ENCODE assay signal across 10 mouse cellular contexts in genomic region chr2:79429108-79429507, GRCm38 (mm10). TPM values are rescaled to one million over a fixed set of nuclear protein-coding genes. Genes with fewer than 3 reads are reported as not detected.
A peak's percentile ranks its signal among the peaks of the same experiment; 100 is the strongest.
DNase-seq lines count a peak whose midpoint lies in the region; ATAC-seq and TF ChIP-seq lines count a peak whose summit lies in the region.
"Had no signal": no experiment of that assay in that cellular context is flagged by ENCODE, and none has a peak within 500 bp of the region (broad histone marks: within the 10 kb centered on the region; RNA-seq: fewer than 3 reads in every experiment).

No protein-coding gene starts in this region.

- H3K27ac ChIP-seq in heart, embryonic 12.5 days (ENCODE audit: poor library complexity, severe bottlenecking), result no peak overlapping the region
- H3K27ac ChIP-seq in cortical plate, adult 2 months (ENCODE audit: insufficient read depth, low read length), result no peak overlapping the region
- no peak overlapping the region for H3K27ac ChIP-seq in hindbrain, embryonic 16.5 days (ENCODE audit: low read depth, low read length)
- no peak overlapping the region for H3K27ac ChIP-seq in midbrain, embryonic 12.5 days (replicated peaks)

- peak overlapping the region; percentile 62; the same call in 1 of the 2 replicates for H3K9ac ChIP-seq in heart, embryonic 12.5 days
- 0 out of 2 replicates have a peak overlapping the region, but pooled peaks have one; percentile 46 for H3K9ac ChIP-seq in hindbrain, embryonic 16.5 days (ENCODE audit: low read depth, low read length)
- no peak overlapping the region for H3K9ac ChIP-seq in midbrain, embryonic 12.5 days (replicated peaks)

- no peak for TF ChIP-seq CTCF in cortical plate, adult 2 months (IDR thresholded peaks at IDR 0.05; ENCODE audit: extremely low read depth, insufficient read depth, low read length)

- no peak for TF ChIP-seq POLR2A in cortical plate, adult 2 months (IDR thresholded peaks at IDR 0.05; ENCODE audit: extremely low read depth, insufficient read depth, low read length)

- H3K9me3 ChIP-seq in heart, embryonic 12.5 days (replicated peaks), result peaks cover 3% of the 10 kb centered on the region; the same call in 1 of the 2 replicates
- no peaks in the 10 kb centered on the region for H3K9me3 ChIP-seq in hindbrain, embryonic 16.5 days (ENCODE audit: control insufficient read depth, low read length)
- H3K9me3 ChIP-seq in midbrain, embryonic 12.5 days, result no peaks in the 10 kb centered on the region

- DNase-seq in heart, postnatal 10 days, result no peak
- DNase-seq in cerebellum, adult 8-10 months, result no peak
- DNase-seq in adrenal gland, adult 2 months, result no peak
- DNase-seq in frontal cortex, postnatal 36 days (ENCODE audit: low spot score in 2 of 2), result no peak

- WGBS in heart, embryonic 12.5 days, result 14% methylated on average over 7 of the region's 7 CpGs
- WGBS in hindbrain, embryonic 16.5 days, result 16% methylated on average over 7 of the region's 7 CpGs
- WGBS in midbrain, embryonic 12.5 days, result 13% methylated on average over 7 of the region's 7 CpGs

- H3K4me2 ChIP-seq in heart, embryonic 12.5 days, result peak overlapping the region; percentile 99
- peak overlapping the region; percentile 77 for H3K4me2 ChIP-seq in hindbrain, embryonic 16.5 days (ENCODE audit: low read length)
- H3K4me2 ChIP-seq in midbrain, embryonic 12.5 days (replicated peaks), result peak overlapping the region; percentile 85

- no peaks in the 10 kb centered on the region for H3K36me3 ChIP-seq in heart, embryonic 12.5 days
- no peaks in the 10 kb centered on the region for H3K36me3 ChIP-seq in hindbrain, embryonic 16.5 days (ENCODE audit: control insufficient read depth, insufficient read depth, low read length)
- no peaks in the 10 kb centered on the region for H3K36me3 ChIP-seq in midbrain, embryonic 12.5 days

- peaks cover 7% of the 10 kb centered on the region for H3K4me1 ChIP-seq in heart, embryonic 12.5 days (replicated peaks)
- no peaks in the 10 kb centered on the region for H3K4me1 ChIP-seq in cortical plate, adult 2 months (ENCODE audit: control insufficient read depth, insufficient read depth, low read length)
- H3K4me1 ChIP-seq in hindbrain, embryonic 16.5 days (ENCODE audit: control insufficient read depth, insufficient read depth, low read depth, low read length), result peaks cover 7% of the 10 kb centered on the region
- peaks cover 8% of the 10 kb centered on the region for H3K4me1 ChIP-seq in midbrain, embryonic 12.5 days

- peaks cover 14% of the 10 kb centered on the region; the same call in 1 of the 2 replicates for H3K27me3 ChIP-seq in heart, embryonic 12.5 days (replicated peaks)
- H3K27me3 ChIP-seq in hindbrain, embryonic 16.5 days (replicated peaks; ENCODE audit: control insufficient read depth, insufficient read depth, low read length), result peaks cover 4% of the 10 kb centered on the region; the same call in 1 of the 2 replicates
- H3K27me3 ChIP-seq in midbrain, embryonic 12.5 days, result peaks cover 31% of the 10 kb centered on the region

- peak overlapping the region; percentile 63 for H3K4me3 ChIP-seq in heart, embryonic 12.5 days
- peak overlapping the region; percentile 43 for H3K4me3 ChIP-seq in cortical plate, adult 2 months (ENCODE audit: insufficient read depth, low read length)
- H3K4me3 ChIP-seq in hindbrain, embryonic 16.5 days (ENCODE audit: low read length), result peak overlapping the region; percentile 43
- peak overlapping the region; percentile 46 for H3K4me3 ChIP-seq in midbrain, embryonic 12.5 days

- intact Hi-C loops in heart, postnatal 10 days (cut with DNase I), result no loop called here

- ATAC-seq in heart, embryonic 12.5 days (ENCODE audit: insufficient number of reproducible peaks, low FRiP score), result no peak; the same call in 1 of the 2 replicates
- ATAC-seq in hindbrain, embryonic 16.5 days, result no peak
- ATAC-seq in midbrain, embryonic 12.5 days (ENCODE audit: low FRiP score, low read depth), result peak; percentile 45; the same call in 1 of the 2 replicates

RNA-seq across cellular contexts. Expression of gene Neurod1, which starts 27.4 kb away (rescaled TPM):
- not detected in 2 replicates for polyA plus RNA-seq in heart, embryonic 12.5 days (2016; fragmentation: Nextera tagmentation; extraction: Ambion mirVana)
- total RNA-seq in heart, postnatal 10 days (2021), result not detected
- 11.8 and 14.5 TPM in 2 replicates for polyA plus RNA-seq in cortical plate, adult 2 months (2012; rRNA removed)
- polyA plus RNA-seq in hindbrain, embryonic 16.5 days (2015; fragmentation: Nextera tagmentation; extraction: Ambion mirVana), result 42.8 and 49.2 TPM in 2 replicates
- 44.4 and 47.6 TPM in 2 replicates for polyA plus RNA-seq in midbrain, embryonic 12.5 days (2016; fragmentation: Nextera tagmentation; extraction: Ambion mirVana)
- not detected for total RNA-seq in adrenal gland, adult 2 months (2021)
- 0.07 TPM in 1 of 2 replicates, not detected in the other for polyA plus RNA-seq in adrenal gland, adult 2 months (2012; rRNA removed)
- total RNA-seq: megakaryocyte-erythroid progenitor cell, adult 5-6 weeks had no signal
- polyA plus RNA-seq: testis, adult 2 months had no signal

RNA-seq across cellular contexts. Expression of gene Cerkl, which starts 27.5 kb away (rescaled TPM):
- 0.89 TPM in 1 of 2 replicates, not detected in the other for polyA plus RNA-seq in heart, embryonic 12.5 days (2016; fragmentation: Nextera tagmentation; extraction: Ambion mirVana)
- total RNA-seq in heart, postnatal 10 days (2021), result 1 to 10 TPM; 1.2 to 1.5 TPM
- 3.3 and 5.1 TPM in 2 replicates for polyA plus RNA-seq in cortical plate, adult 2 months (2012; rRNA removed)
- 2.1 and 2.6 TPM in 2 replicates for polyA plus RNA-seq in hindbrain, embryonic 16.5 days (2015; fragmentation: Nextera tagmentation; extraction: Ambion mirVana)
- 2.6 and 4.2 TPM in 2 replicates for polyA plus RNA-seq in midbrain, embryonic 12.5 days (2016; fragmentation: Nextera tagmentation; extraction: Ambion mirVana)
- total RNA-seq in adrenal gland, adult 2 months (2021), result 1 to 10 TPM; 1.4 to 3.0 TPM
- 0.57 TPM in 1 of 2 replicates, not detected in the other for polyA plus RNA-seq in adrenal gland, adult 2 months (2012; rRNA removed)

Comparison
In these comparisons a context has a peak if more than half of its experiments do, and no peak if none do; other contexts are left out.
1. RNA of gene Neurod1, which starts 27.4 kb away (polyA plus RNA-seq): 42.8 to 49.2 TPM in hindbrain, embryonic 16.5 days, 44.4 to 47.6 TPM in midbrain, embryonic 12.5 days and 11.8 to 14.5 TPM in cortical plate, adult 2 months; 0.07 TPM in adrenal gland, adult 2 months and not detected in heart, embryonic 12.5 days; every median in the first group is over 10 times any median in the second.
2. Peak in every context shown above with its lines, with median percentiles within 50 percentile points of each other: H3K4me2 ChIP-seq and H3K4me3 ChIP-seq.